Mouse (Mus musculus) cerebellum, adult 2 months (tissue): ENCODE data around the gene Lins1.

Experiments
- CTCF ChIP-seq: fragments of 200-500 bp; IDR thresholded peaks from 2 replicates; pipeline ENCODE4 v1.5.1; 2011; ENCODE audit warnings: low read depth, mild to moderate bottlenecking, control low read depth, low read length, moderate library complexity, borderline replicate concordance; ENCODE audit not compliant: insufficient read depth
- POLR2A ChIP-seq: fragments of 200-500 bp; IDR thresholded peaks from 2 replicates; pipeline ENCODE4 v1.6.1; 2011; ENCODE audit warnings: low read length, control low read depth, borderline replicate concordance; ENCODE audit not compliant: insufficient read depth

DNA sequence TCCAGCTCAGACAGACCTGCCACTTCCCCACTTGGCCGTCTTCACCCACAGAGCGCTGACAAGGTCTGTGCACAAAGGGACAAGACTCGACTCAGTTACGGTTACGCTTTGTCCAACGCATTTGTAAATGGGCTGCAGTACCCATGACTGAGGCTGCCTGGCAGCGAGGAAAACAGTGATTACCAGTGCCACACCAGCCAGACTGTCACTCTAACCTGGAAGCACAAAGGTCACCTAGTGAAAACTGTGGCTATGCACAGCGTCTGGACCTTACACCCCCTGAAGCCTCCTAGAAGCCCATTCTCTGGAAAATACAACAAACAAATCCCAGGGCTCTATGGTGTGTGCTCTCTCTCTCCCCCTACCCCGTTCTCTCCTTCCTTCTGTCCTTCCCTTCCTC is 34.2 kb upstream of the Lins1 start:
- TF ChIP-seq CTCF: no peak
- TF ChIP-seq POLR2A: no peak
